Mouse (Mus musculus): ENCODE results near the gene Stx8.

DNA sequence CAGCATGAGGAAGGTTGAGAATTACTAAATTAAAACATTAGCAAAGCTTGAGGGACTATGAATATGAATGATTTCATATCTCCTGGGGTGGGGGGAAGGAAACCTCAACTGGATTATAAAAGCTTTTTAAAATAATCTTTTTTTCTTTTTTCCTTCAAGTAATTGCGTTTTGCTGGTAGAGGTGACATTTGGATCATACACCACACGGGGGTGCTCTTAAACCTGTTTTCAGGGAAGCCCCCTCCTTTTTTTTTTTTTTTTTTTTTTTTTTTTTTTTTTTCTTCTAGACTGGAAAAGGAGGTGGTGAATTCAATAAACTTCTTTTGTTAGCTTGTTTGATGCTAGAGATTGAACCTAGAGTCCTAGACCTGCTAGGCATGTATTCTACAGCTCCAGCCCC, 9.3 kb downstream of the Stx8 start:
- TF ChIP-seq POLR2A (IDR thresholded peaks at IDR 0.05; ENCODE audit: insufficient read depth, low read length) (no peak), CTCF (IDR thresholded peaks at IDR 0.05; ENCODE audit: low read depth, low read length) (no peak), EP300 (IDR thresholded peaks at IDR 0.05; ENCODE audit: insufficient read depth, low read depth, low read length) (no peak)

Data from ES-Bruce4 (cell line).